Mouse (Mus musculus) spleen, postnatal 14 days (tissue): ENCODE data around the gene Tmem260.

Experiments used
- DNase-seq, 2 experiments: peaks; one replicate each; pipeline ENCODE4 v3.0.0; 2021 to 2022; ENCODE audit warnings: low spot score in 2 of 2

Gene Tmem260

DNA sequence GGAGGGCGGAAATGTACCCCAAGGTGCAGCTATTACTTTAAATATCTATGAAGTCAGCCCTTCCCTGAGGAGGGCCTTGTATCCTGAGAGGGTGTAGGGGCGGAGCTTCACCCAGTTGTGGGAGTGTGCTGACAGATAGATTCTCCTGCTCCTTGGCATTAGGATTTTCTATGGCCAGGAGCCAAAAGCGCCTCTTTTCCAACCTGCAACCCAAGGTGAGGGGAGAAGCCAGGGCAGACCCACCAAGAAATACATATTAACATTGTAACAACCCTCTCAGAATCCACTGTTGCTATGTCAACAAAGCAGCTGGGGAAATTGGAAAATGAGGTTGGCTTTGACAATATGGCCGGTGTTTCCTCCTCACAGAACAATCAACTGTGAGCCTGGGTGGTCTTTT, 107.3 kb downstream of the Tmem260 start:
- no peak for DNase-seq

DNA sequence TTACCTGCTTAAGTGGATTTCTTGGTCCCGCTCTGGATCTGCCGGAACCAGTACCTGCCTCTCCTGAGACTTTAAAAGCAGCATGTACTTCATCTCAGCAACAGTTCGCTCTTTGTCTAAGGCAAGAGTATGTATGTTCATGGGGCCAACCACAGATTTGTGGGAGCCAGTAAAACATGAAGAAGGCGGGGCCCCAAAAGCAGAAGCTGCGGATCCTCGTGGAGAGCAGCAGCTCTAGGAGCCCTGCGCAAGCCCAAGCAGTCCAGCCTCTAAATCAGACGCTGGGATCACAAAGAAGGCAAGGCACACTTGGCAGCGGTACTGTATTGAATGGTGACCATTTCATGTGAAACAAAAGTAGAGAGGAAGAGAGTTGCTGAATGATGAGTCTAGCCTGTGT, 107.8 kb downstream of the Tmem260 start:
- DNase-seq, result no peak

DNA sequence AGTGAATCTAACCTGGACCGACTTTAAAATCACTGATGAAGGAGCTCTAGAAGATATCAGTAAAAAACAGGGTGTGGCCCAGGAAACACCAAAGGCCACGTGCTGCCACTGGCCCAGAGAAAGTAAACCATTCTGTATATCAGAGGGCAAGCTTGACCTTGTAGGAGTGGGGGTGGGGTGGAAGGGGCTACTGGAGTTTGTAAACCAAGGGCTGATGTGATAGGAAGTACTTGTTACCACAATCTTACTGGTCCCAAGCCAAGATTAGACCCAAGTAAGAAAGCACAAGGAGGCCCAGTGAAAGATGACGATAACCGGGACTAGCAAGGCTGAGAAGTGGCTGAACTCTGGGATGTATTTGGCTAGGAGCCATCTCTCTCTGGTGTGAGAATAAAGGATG, 113.1 kb downstream of the Tmem260 start:
- DNase-seq, result no peak

DNA sequence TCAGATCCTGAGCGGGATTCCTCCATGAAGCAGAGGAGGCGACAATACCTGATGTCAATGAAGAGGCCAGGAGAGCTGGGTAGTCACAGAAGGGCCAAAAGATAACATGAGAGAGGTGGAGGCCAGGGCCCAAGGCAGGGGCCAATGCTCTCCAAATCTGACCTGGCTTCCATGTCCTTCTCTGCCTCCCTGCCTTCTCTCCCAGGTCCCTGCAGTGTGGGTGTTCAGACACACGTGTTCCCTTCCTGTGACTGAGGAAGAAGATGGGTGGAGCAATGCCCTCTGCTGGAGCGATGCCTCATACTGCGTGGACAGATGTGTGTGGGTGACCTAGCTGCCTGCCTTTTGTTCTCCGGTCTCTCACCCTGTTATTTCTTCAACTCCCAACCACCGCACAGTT, 113.8 kb downstream of the Tmem260 start:
- no peak for DNase-seq

DNA sequence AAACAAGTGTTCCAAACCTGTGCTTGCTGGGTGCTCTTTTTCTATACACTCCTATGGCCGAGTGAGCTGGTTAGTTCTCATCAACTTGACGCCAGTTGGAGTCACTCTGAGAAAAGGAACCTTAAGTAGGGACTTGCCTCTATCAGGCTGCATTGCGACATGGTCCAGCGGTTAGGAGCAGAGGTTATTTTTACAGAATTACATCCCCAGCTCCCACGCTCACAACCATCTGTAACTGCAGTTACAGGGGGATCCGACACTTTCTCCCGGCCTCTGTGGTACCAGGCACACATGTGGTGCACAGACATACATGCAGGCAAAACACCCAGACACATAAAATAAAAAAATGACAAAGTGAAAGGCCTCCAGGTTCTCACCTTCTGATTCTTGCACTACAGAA, 120.7 kb downstream of the Tmem260 start:
- DNase-seq, result no peak
